Mouse (Mus musculus): ENCODE results near the gene Smpdl3b.
"Not testable (repeated sequence)": the region's sequence is repeated elsewhere in the genome, so short reads cannot be mapped to it uniquely, and the experiment has no call there.

The Smpdl3b gene

GRCm38 (mm10) chr4:132778562-132779201 lies 21.6 kb upstream of the Smpdl3b start:
- DNase-seq, result no peak

- peak; percentile 72 for DNase-seq
These were observed 19.7 kb upstream of the Smpdl3b start for GRCm38 (mm10) chr4:132776764-132777163.

GRCm38 (mm10) chr4:132774905-132775304 lies 17.9 kb upstream of the Smpdl3b start:
- DNase-seq, result no peak

GRCm38 (mm10) chr4:132771776-132772175 lies 14.7 kb upstream of the Smpdl3b start:
- no peak for DNase-seq

- peak; percentile 98 for DNase-seq
These were observed 11.1 kb upstream of the Smpdl3b start, which contains the start of gene Rpa2 for GRCm38 (mm10) chr4:132767914-132768876. TSS of gene Rpa2 (plus strand) at chr4:132768332.

GRCm38 (mm10) chr4:132763125-132763524 lies 6.1 kb upstream of the Smpdl3b start:
- DNase-seq, result not testable (repeated sequence)

- DNase-seq, result no peak
These were observed 5.5 kb upstream of the Smpdl3b start for GRCm38 (mm10) chr4:132762602-132763001.

- no peak for DNase-seq
These were observed 3.2 kb upstream of the Smpdl3b start for GRCm38 (mm10) chr4:132760296-132760695.

- DNase-seq, result no peak
These were observed 740 bp upstream of the Smpdl3b start for GRCm38 (mm10) chr4:132757633-132758351.

- DNase-seq, result no peak
These were observed 4.1 kb downstream of the Smpdl3b start for GRCm38 (mm10) chr4:132752992-132753391.

- DNase-seq, result no peak
These were observed 7.6 kb downstream of the Smpdl3b start for GRCm38 (mm10) chr4:132749258-132749982.

GRCm38 (mm10) chr4:132748778-132749177 lies 8.3 kb downstream of the Smpdl3b start:
- DNase-seq, result no peak

- DNase-seq, result peak; percentile 40
These were observed 9.3 kb downstream of the Smpdl3b start for GRCm38 (mm10) chr4:132747664-132748259.

- DNase-seq, result no peak
These were observed 10.0 kb downstream of the Smpdl3b start for GRCm38 (mm10) chr4:132746911-132747517.

- DNase-seq, result no peak
These were observed 12.8 kb downstream of the Smpdl3b start for GRCm38 (mm10) chr4:132743992-132744911.

- no peak for DNase-seq
These were observed 15.6 kb downstream of the Smpdl3b start for GRCm38 (mm10) chr4:132741491-132741890.

- DNase-seq, result not testable (repeated sequence)
These were observed 19.9 kb downstream of the Smpdl3b start for GRCm38 (mm10) chr4:132737154-132737553.

- no peak for DNase-seq
These were observed 21.2 kb downstream of the Smpdl3b start for GRCm38 (mm10) chr4:132735894-132736293.

GRCm38 (mm10) chr4:132735389-132735788 lies 21.7 kb downstream of the Smpdl3b start:
- DNase-seq, result no peak

GRCm38 (mm10) chr4:132734766-132735165 lies 22.3 kb downstream of the Smpdl3b start:
- DNase-seq, result no peak

Data from thymus, postnatal 25 days (tissue).